Mouse (Mus musculus) gastrocnemius, adult 2 months (tissue): ENCODE data around the gene B130006D01Rik. TPM values are rescaled to one million over a fixed set of nuclear protein-coding genes. Genes with fewer than 3 reads are reported as not detected.
A peak's percentile ranks its signal among the peaks of the same experiment; 100 is the strongest.

Experiments
- DNase-seq: peaks from one replicate; pipeline ENCODE4 v3.0.0; 2022
- H3K27ac ChIP-seq: fragments of 200-600 bp; 2 replicates; pipeline ENCODE4 v1.8.1; 2022; ENCODE audit warnings: mild to moderate bottlenecking
- H3K4me3 ChIP-seq: fragments of 200-600 bp; 2 replicates; pipeline ENCODE4 v1.8.1; 2022; ENCODE audit warnings: mild to moderate bottlenecking, moderate library complexity
- CTCF ChIP-seq: fragments of 200-600 bp; IDR thresholded peaks from 2 replicates; pipeline ENCODE4 v1.8.1; 2022; ENCODE audit warnings: antibody characterized with exemption, mild to moderate bottlenecking, moderate library complexity
- intact Hi-C: fragments of 180-260 bp; cut with DNase I; formaldehyde crosslinking; loops from one replicate; pipeline ENCODE4 v1.15.1; 2025
- total RNA-seq, 2 experiments: library from RNA; stranded (reverse); gene quantifications; 2 replicates each; pipeline ENCODE4 v1.2.3; 2021

Gene B130006D01Rik
- total RNA-seq, 2 experiments from 2014 or later: 0.28 to 0.45 TPM

DNA sequence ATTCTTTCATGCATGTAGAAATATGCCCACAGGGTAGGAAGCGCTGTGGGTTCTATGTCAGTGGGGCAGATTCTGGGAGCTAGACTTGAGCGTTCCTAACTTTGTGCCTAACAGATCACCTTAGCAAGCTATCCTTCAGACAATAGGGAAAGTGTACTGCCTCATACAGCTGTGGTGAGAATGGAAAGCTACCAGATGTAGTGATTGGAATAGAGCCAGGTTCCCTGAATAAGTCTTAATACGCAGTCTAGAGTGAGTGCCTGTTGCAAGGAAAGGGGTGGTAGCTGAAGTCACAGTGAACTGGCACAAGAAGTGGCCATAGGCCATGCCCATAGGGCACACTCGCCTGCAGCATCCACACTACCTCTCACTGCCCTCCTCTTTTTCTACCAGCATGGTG is 39.6 kb downstream of the B130006D01Rik start:
- intact Hi-C loops: no loop called here
- no peak overlapping the region for H3K4me3 ChIP-seq
- DNase-seq: no peak
- no peak overlapping the region for H3K27ac ChIP-seq
- TF ChIP-seq CTCF: no peak

DNA sequence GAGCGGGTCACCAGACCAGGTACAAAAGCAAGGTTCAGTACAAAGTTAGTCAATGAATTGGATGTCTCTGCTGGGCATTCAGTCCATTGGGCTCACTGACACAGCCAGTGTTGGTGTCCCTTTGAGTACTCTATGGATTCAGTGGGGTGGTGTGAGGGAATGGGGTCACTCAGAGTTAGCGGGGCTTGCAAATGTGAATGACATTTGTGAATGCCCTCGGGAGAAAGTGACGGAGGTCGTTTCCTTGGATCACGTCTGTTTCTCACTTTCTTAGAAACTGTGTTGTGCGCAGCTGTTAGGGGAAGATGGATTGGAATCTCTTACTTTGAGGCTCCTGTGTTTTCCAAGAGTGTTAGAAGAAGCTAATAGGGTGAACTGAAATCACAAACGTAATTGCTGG is 41.4 kb downstream of the B130006D01Rik start:
- H3K27ac ChIP-seq: no peak overlapping the region
- no peak for DNase-seq
- H3K4me3 ChIP-seq: no peak overlapping the region
- no peak for TF ChIP-seq CTCF
- intact Hi-C loops: no loop called here

DNA sequence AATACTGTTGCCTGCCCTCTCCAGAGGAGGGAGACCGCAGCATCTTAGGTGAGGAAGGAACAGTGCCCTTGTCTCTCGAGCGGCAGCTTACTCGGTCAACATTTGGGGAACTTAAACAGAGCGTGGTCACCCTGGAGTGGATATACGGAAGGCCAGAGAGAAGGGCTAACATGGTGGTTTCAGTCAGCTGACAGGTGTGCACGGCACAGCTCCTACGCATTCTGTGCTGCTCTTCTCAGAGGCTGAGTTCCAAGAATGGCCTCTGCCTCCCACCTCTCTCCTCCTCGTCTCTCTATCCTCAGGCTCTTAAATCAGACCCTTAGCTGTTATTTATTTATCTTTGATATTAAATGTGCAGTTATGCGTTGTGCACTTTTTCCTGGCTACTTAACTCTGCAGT is 41.9 kb downstream of the B130006D01Rik start:
- intact Hi-C loops: no loop called here
- no peak for DNase-seq
- no peak overlapping the region for H3K27ac ChIP-seq
- H3K4me3 ChIP-seq: no peak overlapping the region
- no peak for TF ChIP-seq CTCF

DNA sequence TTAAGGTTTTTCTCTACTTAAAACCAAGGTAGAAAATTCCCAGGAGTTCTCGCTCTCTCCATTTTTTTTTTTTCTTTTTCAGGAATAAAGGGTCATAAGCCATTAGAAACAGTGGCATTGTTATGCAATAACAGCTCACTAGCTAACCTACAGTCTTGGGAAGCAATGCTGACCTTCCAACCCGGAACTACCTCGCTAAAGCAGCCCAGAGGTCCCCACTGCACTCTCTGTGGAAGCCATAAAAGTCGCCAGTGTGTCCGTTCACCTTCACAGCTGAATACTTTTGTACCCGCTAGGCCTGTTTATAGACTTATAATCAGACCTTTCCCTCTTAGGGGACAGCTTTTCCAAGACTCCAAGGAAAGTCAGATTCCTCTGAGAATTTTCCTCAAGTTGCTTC is 44.9 kb downstream of the B130006D01Rik start:
- no peak for TF ChIP-seq CTCF
- DNase-seq: no peak

DNA sequence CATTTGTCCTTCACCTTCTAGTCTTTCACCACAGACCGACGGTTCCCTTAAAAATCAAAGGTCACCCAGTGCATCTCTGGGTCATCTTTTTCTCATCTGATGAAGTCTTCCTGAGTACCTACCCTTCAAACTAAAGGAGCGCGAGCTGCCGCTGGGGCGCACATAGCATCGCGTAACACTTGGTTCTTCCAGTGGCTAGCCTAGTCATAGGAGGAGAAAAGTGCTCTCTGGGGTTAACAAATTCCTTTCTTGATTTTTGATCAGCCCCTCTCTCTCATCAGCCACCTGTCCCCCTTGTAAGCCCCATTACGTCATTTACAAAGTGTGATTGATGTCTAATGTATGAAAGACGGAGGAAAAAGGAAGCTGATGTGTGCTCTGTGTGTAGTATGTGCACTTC is 45.8 kb downstream of the B130006D01Rik start:
- Histone ChIP-seq H3K27ac (no peak overlapping the region), H3K4me3 (no peak overlapping the region)
- TF ChIP-seq CTCF: no peak
- intact Hi-C loops: no loop called here
- no peak for DNase-seq

More for the DNA sequence above, 44.9 kb downstream of the B130006D01Rik start:
- intact Hi-C loops: no loop called here
- no peak overlapping the region for H3K27ac ChIP-seq
- H3K4me3 ChIP-seq: no peak overlapping the region

DNA sequence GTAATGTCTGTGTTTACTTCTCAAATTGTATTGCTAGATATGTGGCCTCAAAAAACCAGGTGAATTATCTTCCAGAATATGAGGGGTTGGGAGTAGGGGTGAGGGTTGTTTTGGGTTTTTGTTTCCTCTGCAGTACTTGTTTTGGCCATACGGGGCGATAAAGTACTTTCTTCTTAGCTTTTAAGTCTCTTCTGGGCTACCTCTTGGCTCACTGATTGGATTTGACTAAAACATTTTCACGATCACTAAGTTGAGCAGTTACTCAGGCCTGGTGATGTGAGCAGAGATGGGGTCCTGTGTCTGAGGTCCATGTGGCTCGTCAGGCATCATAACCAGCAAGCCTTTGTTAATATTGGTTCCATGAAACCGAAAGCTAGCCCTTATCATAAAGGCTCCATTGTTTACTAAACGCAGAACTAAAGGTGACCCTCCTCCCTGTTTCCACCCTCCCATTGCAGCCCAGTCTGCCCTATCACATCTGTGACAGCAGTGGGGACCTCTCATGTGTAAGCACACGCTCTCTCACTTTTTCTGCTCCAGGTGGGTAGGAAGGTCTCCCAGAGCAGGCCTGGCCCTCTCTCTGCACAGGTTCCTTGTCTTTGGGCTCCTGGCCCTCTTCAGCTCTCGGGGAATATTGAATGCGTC is 47.5 kb downstream of the B130006D01Rik start:
- intact Hi-C loops: loop anchor here (1.0 kb wide), 1 partner anchor 82 kb away; no protein-coding TSS in a partner anchor
- peak; percentile 62 for TF ChIP-seq CTCF
- peak overlapping the region; percentile 70 for H3K27ac ChIP-seq
- no peak for DNase-seq
- no peak overlapping the region; the same call in 1 of the 2 replicates for H3K4me3 ChIP-seq

DNA sequence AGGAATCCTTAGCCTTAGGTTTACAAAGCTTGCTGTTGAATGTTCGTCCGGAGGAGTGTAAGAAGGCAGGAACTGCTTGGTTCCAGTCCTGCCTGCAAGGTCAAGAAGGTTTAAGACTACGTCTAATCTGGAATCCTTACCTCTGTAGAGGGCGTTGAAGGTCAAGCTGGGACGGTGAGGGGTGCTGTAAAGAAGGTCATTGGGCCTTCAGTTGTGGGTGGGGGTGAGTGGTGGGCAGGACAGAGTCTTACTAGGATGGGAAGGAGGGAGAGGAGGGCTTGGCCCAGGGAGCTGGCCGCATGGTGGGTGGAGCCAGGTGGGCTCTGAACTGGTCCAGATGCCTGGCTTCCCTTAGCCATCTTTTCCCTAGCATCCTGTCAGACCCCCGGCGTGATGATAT is 48.3 kb downstream of the B130006D01Rik start:
- no peak for TF ChIP-seq CTCF
- Histone ChIP-seq H3K4me3 (no peak overlapping the region), H3K27ac (peak overlapping the region; percentile 70)
- no peak for DNase-seq
- intact Hi-C loops: loop anchor here (1.0 kb wide), 1 partner anchor 82 kb away; no protein-coding TSS in a partner anchor

DNA sequence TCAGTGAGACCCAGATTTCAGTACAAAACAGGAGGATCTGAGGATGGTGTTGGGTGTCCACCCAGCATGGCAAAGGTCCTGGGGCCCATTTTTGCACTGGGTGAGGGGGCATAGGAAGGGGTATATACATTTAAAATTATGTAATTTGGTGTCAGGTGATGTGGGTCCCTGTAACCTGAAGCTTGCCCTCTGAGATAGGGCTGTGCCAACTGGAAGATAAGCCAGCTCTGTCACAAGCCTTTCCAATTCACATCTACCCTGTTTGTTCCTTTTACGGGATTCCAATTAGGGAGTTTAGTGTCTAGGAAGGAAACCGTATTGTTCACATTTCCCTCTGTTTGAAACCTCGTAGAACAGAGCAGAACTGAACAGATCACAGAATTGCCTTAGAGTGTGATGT is 49.9 kb downstream of the B130006D01Rik start:
- intact Hi-C loops: no loop called here
- no peak overlapping the region for H3K4me3 ChIP-seq
- H3K27ac ChIP-seq: peak overlapping the region; percentile 82
- DNase-seq: no peak
- TF ChIP-seq CTCF: no peak

Other genes starting within 250 kb of the B130006D01Rik start
- under 1 TPM; 0.20 to 0.23 TPM for gene Nxph3, start 209.0 kb upstream of the B130006D01Rik start, total RNA-seq
- gene Ngfr, start 135.9 kb upstream of the B130006D01Rik start, total RNA-seq: under 1 TPM; 0.13 to 0.31 TPM
- gene Phb, start 56.6 kb upstream of the B130006D01Rik start, total RNA-seq: 100 to 1,000 TPM; 162 to 201 TPM
- 100 to 1,000 TPM in 1 of 2 experiments, 10 to 100 TPM in 1; 94.6 to 110 TPM for gene Zfp652, start 10.9 kb upstream of the B130006D01Rik start, total RNA-seq
- gene Phospho1, start 100.9 kb downstream of the B130006D01Rik start, total RNA-seq: 100 to 1,000 TPM; 274 to 394 TPM
- 1 to 10 TPM; 2.6 to 7.6 TPM for gene Gngt2, start 113.6 kb downstream of the B130006D01Rik start, total RNA-seq
- gene Abi3, start 118.9 kb downstream of the B130006D01Rik start, total RNA-seq: 1 to 10 TPM; 2.2 to 3.0 TPM
- not detected for gene B4galnt2, start 191.3 kb downstream of the B130006D01Rik start, total RNA-seq